Mouse (Mus musculus) embryonic fibroblast, embryonic 13.5 days (primary cell): ENCODE data around the gene Flywch1.

Experiments used
- CTCF ChIP-seq: IDR thresholded peaks from 2 replicates; pipeline ENCODE4 v1.5.1; 2011; ENCODE audit warnings: mild to moderate bottlenecking, control low read depth, low read length, moderate library complexity, borderline replicate concordance; ENCODE audit not compliant: insufficient read depth
- POLR2A ChIP-seq: IDR thresholded peaks from 2 replicates; pipeline ENCODE4 v1.6.1; 2011; ENCODE audit warnings: low read depth, mild to moderate bottlenecking, control low read depth, low read length, moderate library complexity

DNA sequence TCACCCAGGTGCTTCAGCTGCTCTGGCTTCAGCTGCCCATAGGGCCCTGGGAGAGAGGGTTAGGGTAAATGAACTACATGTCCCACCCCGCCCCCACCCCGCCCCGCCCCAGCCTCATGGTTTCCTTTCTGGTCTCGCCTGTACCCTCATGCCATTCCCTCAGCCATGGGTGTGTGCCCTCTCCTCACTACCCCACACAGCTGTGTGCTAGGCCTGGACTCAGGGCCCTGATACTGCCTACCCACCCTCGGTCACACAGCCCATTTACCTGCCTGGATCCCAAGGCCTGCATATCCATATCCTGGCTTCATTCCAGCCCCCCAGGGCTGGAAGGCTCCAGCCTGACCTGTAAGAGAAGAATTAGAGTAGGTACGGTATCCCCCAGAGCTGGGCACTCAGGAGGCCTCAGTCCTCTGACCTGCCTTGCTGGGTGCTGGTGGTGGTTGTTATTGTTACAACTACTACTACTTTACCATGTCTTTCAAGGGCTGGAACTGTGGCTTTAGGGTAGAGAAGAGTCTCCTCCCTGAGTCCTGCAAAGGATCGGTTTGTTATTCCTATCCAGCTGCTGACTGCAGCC is 65.8 kb downstream of the Flywch1 start:
- TF ChIP-seq CTCF (no peak), POLR2A (no peak)
